Comparison of ENCODE assay signal across 25 mouse cellular contexts in the genomic region with DNA sequence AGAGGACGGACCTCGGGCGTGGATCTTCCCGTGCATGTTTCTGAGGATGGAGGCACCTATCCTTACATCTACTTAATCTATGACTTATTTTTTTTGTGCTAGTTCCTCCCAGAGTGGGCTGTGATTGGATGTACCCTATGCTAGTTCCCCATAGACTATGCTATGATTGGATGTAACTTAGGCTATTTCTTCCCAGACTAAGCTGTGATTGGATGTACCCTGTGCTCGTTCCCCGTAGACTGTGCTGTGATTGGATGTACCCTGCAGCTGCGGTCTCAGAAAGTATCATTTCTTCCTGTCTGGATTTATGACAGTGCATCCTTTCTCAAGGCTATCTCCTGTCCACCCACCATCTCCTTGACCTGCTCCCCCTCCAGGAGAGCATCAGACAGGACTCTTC.
"Had no signal": no experiment of that assay in that cellular context is flagged by ENCODE, and none has a peak within 500 bp of the region (broad histone marks: within the 10 kb centered on the region; RNA-seq: fewer than 3 reads in every experiment).

No protein-coding gene starts in this region.

- H3K36me3 ChIP-seq: heart, embryonic 13.5 days; heart, embryonic 15.5 days; hindbrain, embryonic 13.5 days; hindbrain, embryonic 15.5 days; limb, embryonic 10.5 days; limb, embryonic 12.5 days; liver, embryonic 13.5 days had no signal

- H3K9me3 ChIP-seq: heart, embryonic 13.5 days; heart, embryonic 15.5 days; hindbrain, embryonic 13.5 days; hindbrain, embryonic 15.5 days; limb, embryonic 10.5 days; limb, embryonic 12.5 days; liver, embryonic 13.5 days had no signal

- H3K4me3 ChIP-seq: heart, adult 2 months; heart, embryonic 13.5 days; heart, embryonic 15.5 days; hindbrain, embryonic 13.5 days; hindbrain, embryonic 15.5 days; layer of hippocampus, adult 2 months; left cerebral cortex, adult 2 months; limb, embryonic 10.5 days; limb, embryonic 12.5 days; liver, embryonic 13.5 days had no signal

- DNase-seq: gastrocnemius, postnatal 14 days; gastrocnemius, postnatal 36 days; heart, adult 11 months; heart, adult 2 months; heart, postnatal 14 days; heart, postnatal 36 days; kidney, adult 18-20 months; kidney, adult 8-10 months; kidney, postnatal 10 days; kidney, postnatal 25 days; kidney, postnatal 4 days; liver; liver, embryonic 13.5 days had no signal

- ATAC-seq: hindbrain, postnatal 0 days; intestine, postnatal 0 days had no signal

- H3K4me2 ChIP-seq: heart, embryonic 11.5 days; heart, embryonic 13.5 days; heart, embryonic 15.5 days; hindbrain, embryonic 13.5 days; hindbrain, embryonic 15.5 days; limb, embryonic 12.5 days; liver, embryonic 11.5 days; liver, embryonic 13.5 days had no signal

- H3K27me3 ChIP-seq: heart, embryonic 15.5 days; hindbrain, embryonic 15.5 days; liver, embryonic 13.5 days had no signal

- H3K9ac ChIP-seq: heart, embryonic 13.5 days; heart, embryonic 15.5 days; hindbrain, embryonic 13.5 days; hindbrain, embryonic 15.5 days; limb, embryonic 12.5 days; liver, embryonic 13.5 days had no signal

- H3K4me1 ChIP-seq: heart, embryonic 13.5 days; heart, embryonic 15.5 days; liver, embryonic 13.5 days had no signal

- H3K27ac ChIP-seq: heart, adult 2 months; heart, embryonic 13.5 days; heart, embryonic 15.5 days; hindbrain, embryonic 13.5 days; hindbrain, embryonic 15.5 days; hindbrain, postnatal 0 days; left cerebral cortex, adult 2 months; limb, embryonic 10.5 days; limb, embryonic 12.5 days; liver, embryonic 13.5 days had no signal
